Mouse (Mus musculus) yolk sac, embryonic 10.5 days (tissue): ENCODE measurements around the gene Gm7233.
"Not testable (repeated sequence)": the region's sequence is repeated elsewhere in the genome, so short reads cannot be mapped to it uniquely, and the experiment has no call there.

ENCODE experiments used
- DNase-seq: peaks from one replicate; pipeline ENCODE4 v3.0.0-alpha.2; 2017; ENCODE audit warnings: low spot score

Gm7233 gene

GRCm38 (mm10) chr14:43179567-43179966 lies at the start of gene Gm7233:
Gene Gm7233, plus strand, starts transcription at chr14:43179867.
- DNase-seq, result not testable (repeated sequence)

- not testable (repeated sequence) for DNase-seq
Observed at GRCm38 (mm10) chr14:43167189-43167588, 12.5 kb upstream of the Gm7233 start.

- not testable (repeated sequence) for DNase-seq
Observed at GRCm38 (mm10) chr14:43167942-43168341, 11.7 kb upstream of the Gm7233 start.

GRCm38 (mm10) chr14:43168573-43169170 lies 11.0 kb upstream of the Gm7233 start:
- DNase-seq, result not testable (repeated sequence)

- DNase-seq, result not testable (repeated sequence)
Observed at GRCm38 (mm10) chr14:43235204-43235603, 55.5 kb downstream of the Gm7233 start, which contains the start of gene Gm8122. Gene Gm8122, minus strand, starts transcription at chr14:43235304.
